Comparison of ENCODE assay signal across 21 mouse cellular contexts in genomic region chr10:96450266-96450665, GRCm38 (mm10).
"Had no signal": no experiment of that assay in that cellular context is flagged by ENCODE, and none has a peak within 500 bp of the region (broad histone marks: within the 10 kb centered on the region; RNA-seq: fewer than 3 reads in every experiment).

No protein-coding gene starts in this region.

- ATAC-seq: forebrain, embryonic 13.5 days; forebrain, embryonic 14.5 days; forebrain, embryonic 15.5 days; forebrain, embryonic 16.5 days; forebrain, postnatal 0 days had no signal

- DNase-seq: cerebellum, adult 2 months; cerebellum, adult 8-10 months; cerebellum, adult 9-10 months; cerebellum, adult 9-11 months; cerebellum, postnatal 10 days; cerebellum, postnatal 14 days; cerebellum, postnatal 25 days; cerebellum, postnatal 36 days; embryo, embryonic 11 days; forebrain, postnatal 0 days; gastrocnemius, adult 2 months; gastrocnemius, postnatal 10 days; gastrocnemius, postnatal 14 days; gastrocnemius, postnatal 25 days; gastrocnemius, postnatal 36 days; heart, adult 18-20 months; heart, adult 2 months had no signal
